12 mouse cellular contexts compared by ENCODE assay signal in genomic region chr6:101212086-101212485, GRCm38 (mm10).
"Had no signal": no experiment of that assay in that cellular context is flagged by ENCODE, and none has a peak within 500 bp of the region (broad histone marks: within the 10 kb centered on the region; RNA-seq: fewer than 3 reads in every experiment).

No protein-coding gene starts in this region.

- H3K4me1 ChIP-seq: liver, embryonic 15.5 days had no signal

- ATAC-seq: lung, postnatal 0 days had no signal

- H3K4me3 ChIP-seq: kidney, embryonic 15.5 days; left cerebral cortex, adult 2 months; limb, embryonic 10.5 days; liver, embryonic 15.5 days had no signal

- H3K27ac ChIP-seq: kidney, embryonic 15.5 days; left cerebral cortex, adult 2 months; limb, embryonic 10.5 days; liver, embryonic 15.5 days had no signal

- H3K4me2 ChIP-seq: kidney, embryonic 15.5 days; liver, embryonic 11.5 days; liver, embryonic 15.5 days had no signal

- H3K36me3 ChIP-seq: kidney, embryonic 15.5 days; limb, embryonic 10.5 days; liver, embryonic 15.5 days had no signal

- H3K27me3 ChIP-seq: kidney, embryonic 15.5 days; liver, embryonic 15.5 days had no signal

- H3K9ac ChIP-seq: kidney, embryonic 15.5 days; liver, embryonic 15.5 days had no signal

- H3K9me3 ChIP-seq: kidney, embryonic 15.5 days; limb, embryonic 10.5 days; liver, embryonic 15.5 days had no signal

- DNase-seq: kidney, postnatal 14 days; lung, adult 2 months; lung, postnatal 36 days; right cerebral cortex, adult 18-20 months; right cerebral cortex, postnatal 25 days; thymus, postnatal 36 days had no signal
